14 mouse cellular contexts compared by ENCODE assay signal in genomic region chr2:10370687-10371458, GRCm38 (mm10). TPM values are rescaled to one million over a fixed set of nuclear protein-coding genes. Genes with fewer than 3 reads are reported as not detected.
DNase-seq lines count a peak whose midpoint lies in the region; ATAC-seq and TF ChIP-seq lines count a peak whose summit lies in the region.
"Had no signal": no experiment of that assay in that cellular context is flagged by ENCODE, and none has a peak within 500 bp of the region (broad histone marks: within the 10 kb centered on the region; RNA-seq: fewer than 3 reads in every experiment).

No protein-coding gene starts in this region.

- no peak overlapping the region for H3K4me2 ChIP-seq in forebrain, postnatal 0 days (ENCODE audit: low read depth)
- no peak overlapping the region for H3K4me2 ChIP-seq in forebrain, embryonic 16.5 days (ENCODE audit: low read length)
- no peak overlapping the region for H3K4me2 ChIP-seq in midbrain, embryonic 13.5 days (replicated peaks)
- H3K4me2 ChIP-seq in embryonic facial prominence, embryonic 11.5 days (ENCODE audit: low read depth, low read length): no peak overlapping the region
- H3K4me2 ChIP-seq in neural tube, embryonic 15.5 days: peak overlapping the region; percentile 96; the same call in 1 of the 2 replicates

- 2% methylated on average over 26 of the region's 26 CpGs for WGBS in forebrain, postnatal 0 days
- WGBS in forebrain, embryonic 16.5 days: 1% methylated on average over 26 of the region's 26 CpGs
- 1% methylated on average over 26 of the region's 26 CpGs for WGBS in midbrain, embryonic 10.5 days
- WGBS in midbrain, embryonic 13.5 days: 1% methylated on average over 26 of the region's 26 CpGs
- 1% methylated on average over 26 of the region's 26 CpGs for WGBS in embryonic facial prominence, embryonic 11.5 days
- WGBS in neural tube, embryonic 15.5 days: under 1% methylated on average over 26 of the region's 26 CpGs

- H3K36me3 ChIP-seq in forebrain, postnatal 0 days (ENCODE audit: insufficient read depth): no peaks in the 10 kb centered on the region
- H3K36me3 ChIP-seq in forebrain, embryonic 16.5 days (ENCODE audit: control insufficient read depth, insufficient read depth): no peaks in the 10 kb centered on the region
- H3K36me3 ChIP-seq in midbrain, embryonic 10.5 days: no peaks in the 10 kb centered on the region
- H3K36me3 ChIP-seq in midbrain, embryonic 13.5 days: no peaks in the 10 kb centered on the region
- no peaks in the 10 kb centered on the region for H3K36me3 ChIP-seq in embryonic facial prominence, embryonic 11.5 days (replicated peaks; ENCODE audit: control insufficient read depth, insufficient read depth, low read depth, low read length)
- no peaks in the 10 kb centered on the region for H3K36me3 ChIP-seq in neural tube, embryonic 15.5 days

- H3K4me1 ChIP-seq in forebrain, postnatal 0 days (ENCODE audit: insufficient read depth): peaks cover 19% of the 10 kb centered on the region
- H3K4me1 ChIP-seq in forebrain, embryonic 16.5 days (replicated peaks; ENCODE audit: control insufficient read depth, insufficient read depth, low read length): peaks cover 25% of the 10 kb centered on the region
- H3K4me1 ChIP-seq in midbrain, embryonic 10.5 days: peaks cover 33% of the 10 kb centered on the region
- H3K4me1 ChIP-seq in midbrain, embryonic 13.5 days (replicated peaks): peaks cover 27% of the 10 kb centered on the region
- no peaks in the 10 kb centered on the region for H3K4me1 ChIP-seq in embryonic facial prominence, embryonic 11.5 days (ENCODE audit: control insufficient read depth, insufficient read depth, low read length)
- H3K4me1 ChIP-seq in neural tube, embryonic 15.5 days: peaks cover 29% of the 10 kb centered on the region

- H3K9me3 ChIP-seq in forebrain, postnatal 0 days (ENCODE audit: low read length): no peaks in the 10 kb centered on the region
- no peaks in the 10 kb centered on the region for H3K9me3 ChIP-seq in forebrain, embryonic 16.5 days (ENCODE audit: control insufficient read depth, low read length)
- no peaks in the 10 kb centered on the region for H3K9me3 ChIP-seq in midbrain, embryonic 10.5 days (replicated peaks)
- no peaks in the 10 kb centered on the region for H3K9me3 ChIP-seq in midbrain, embryonic 13.5 days
- H3K9me3 ChIP-seq in embryonic facial prominence, embryonic 11.5 days (replicated peaks; ENCODE audit: control insufficient read depth, low read length): no peaks in the 10 kb centered on the region
- H3K9me3 ChIP-seq in neural tube, embryonic 15.5 days (replicated peaks): no peaks in the 10 kb centered on the region

- ATAC-seq in forebrain, postnatal 0 days: no peak
- ATAC-seq in forebrain, embryonic 16.5 days: no peak
- no peak for ATAC-seq in midbrain, embryonic 13.5 days
- ATAC-seq in embryonic facial prominence, embryonic 11.5 days (replicated peaks; ENCODE audit: insufficient number of reproducible peaks, low FRiP score, low TSS enrichment, low read depth): no peak
- no peak for ATAC-seq in neural tube, embryonic 15.5 days (ENCODE audit: low FRiP score)
- ATAC-seq: midbrain, embryonic 16.5 days had no signal

- H3K9ac ChIP-seq in forebrain, postnatal 0 days: no peak overlapping the region
- no peak overlapping the region for H3K9ac ChIP-seq in forebrain, embryonic 16.5 days (replicated peaks; ENCODE audit: low read depth, low read length)
- H3K9ac ChIP-seq in midbrain, embryonic 13.5 days (replicated peaks): no peak overlapping the region
- H3K9ac ChIP-seq in embryonic facial prominence, embryonic 11.5 days (replicated peaks; ENCODE audit: low read length): no peak overlapping the region
- no peak overlapping the region for H3K9ac ChIP-seq in neural tube, embryonic 15.5 days (replicated peaks)

- intact Hi-C loops in left cerebral cortex, postnatal 25 days (cut with DNase I): loop anchor here (5.0 kb wide), 3 partner anchors 456 to 686 kb away; partner anchors contain the start of gene Gata3

- peak; percentile 14 for DNase-seq in forebrain, postnatal 0 days
- DNase-seq in midbrain, embryonic 10.5 days (ENCODE audit: low spot score): peak; percentile 33
- DNase-seq in embryonic facial prominence, embryonic 11.5 days (ENCODE audit: low spot score): peak; percentile 17
- DNase-seq in left cerebral cortex, postnatal 25 days (ENCODE audit: low spot score in 2 of 2): no peak
- DNase-seq in spleen, postnatal 14 days (ENCODE audit: low spot score in 2 of 2): no peak
- DNase-seq: cerebellum, adult 9-10 months; kidney, adult 11 months; left cerebral cortex, postnatal 4 days; lung, adult 2 months had no signal

- peak overlapping the region; percentile 5 for H3K4me3 ChIP-seq in forebrain, postnatal 0 days (ENCODE audit: low read depth, low read length)
- no peak overlapping the region for H3K4me3 ChIP-seq in forebrain, embryonic 16.5 days (replicated peaks; ENCODE audit: low read length)
- H3K4me3 ChIP-seq in midbrain, embryonic 10.5 days: no peak overlapping the region
- H3K4me3 ChIP-seq in midbrain, embryonic 13.5 days (replicated peaks): no peak overlapping the region
- no peak overlapping the region for H3K4me3 ChIP-seq in embryonic facial prominence, embryonic 11.5 days (ENCODE audit: low read depth, low read length)
- H3K4me3 ChIP-seq in neural tube, embryonic 15.5 days (replicated peaks): no peak overlapping the region
- H3K4me3 ChIP-seq: erythroblast, embryonic 14.5 days had no signal

- no peak for TF ChIP-seq CTCF in forebrain, postnatal 0 days (IDR thresholded peaks at IDR 0.05; ENCODE audit: low read depth)

- H3K27ac ChIP-seq in forebrain, postnatal 0 days (ENCODE audit: low read depth, low read length): no peak overlapping the region
- no peak overlapping the region for H3K27ac ChIP-seq in forebrain, embryonic 16.5 days (ENCODE audit: low read length)
- H3K27ac ChIP-seq in midbrain, embryonic 10.5 days (replicated peaks): no peak overlapping the region
- no peak overlapping the region for H3K27ac ChIP-seq in midbrain, embryonic 13.5 days
- H3K27ac ChIP-seq in embryonic facial prominence, embryonic 11.5 days (replicated peaks; ENCODE audit: low read depth, low read length): no peak overlapping the region
- H3K27ac ChIP-seq in neural tube, embryonic 15.5 days (replicated peaks): no peak overlapping the region

- peaks cover 64% of the 10 kb centered on the region for H3K27me3 ChIP-seq in forebrain, postnatal 0 days (ENCODE audit: insufficient read depth, low read length)
- peaks cover 56% of the 10 kb centered on the region for H3K27me3 ChIP-seq in forebrain, embryonic 16.5 days (replicated peaks; ENCODE audit: control insufficient read depth, insufficient read depth, low read length)
- peaks cover 92% of the 10 kb centered on the region for H3K27me3 ChIP-seq in midbrain, embryonic 10.5 days (ENCODE audit: low read depth, poor library complexity, severe bottlenecking)
- H3K27me3 ChIP-seq in midbrain, embryonic 13.5 days: peaks cover 75% of the 10 kb centered on the region
- peaks cover 50% of the 10 kb centered on the region for H3K27me3 ChIP-seq in embryonic facial prominence, embryonic 11.5 days (ENCODE audit: control insufficient read depth, insufficient read depth, low read length)
- peaks cover 56% of the 10 kb centered on the region for H3K27me3 ChIP-seq in neural tube, embryonic 15.5 days (replicated peaks)

RNA-seq across cellular contexts. Expression of gene Sfmbt2, which starts 0.6 kb away (rescaled TPM):
- 4.4 and 6.4 TPM in 2 replicates for total RNA-seq in forebrain, postnatal 0 days (2014; rRNA removed)
- polyA plus RNA-seq in forebrain, postnatal 0 days (2015; fragmentation: Nextera tagmentation; extraction: Ambion mirVana): 1.6 and 2.2 TPM in 2 replicates
- polyA plus RNA-seq in forebrain, embryonic 16.5 days (2015; fragmentation: Nextera tagmentation; extraction: Ambion mirVana): 2.3 and 3.7 TPM in 2 replicates
- polyA plus RNA-seq in midbrain, embryonic 10.5 days (2016; fragmentation: Nextera tagmentation; extraction: Ambion mirVana): 1.8 and 2.0 TPM in 2 replicates
- 2.9 TPM in 2 replicates for polyA plus RNA-seq in midbrain, embryonic 13.5 days (2015; fragmentation: Nextera tagmentation; extraction: Ambion mirVana)
- polyA plus RNA-seq in embryonic facial prominence, embryonic 11.5 days (2014; fragmentation: Nextera tagmentation; extraction: Ambion mirVana): 1.0 and 1.8 TPM in 2 replicates
- 6.5 and 7.1 TPM in 2 replicates for polyA plus RNA-seq in neural tube, embryonic 15.5 days (2015; fragmentation: Nextera tagmentation; extraction: Ambion mirVana)
- total RNA-seq in left cerebral cortex, postnatal 25 days (2021): 1 to 10 TPM; 4.0 to 5.3 TPM
- polyA plus RNA-seq: erythroblast, embryonic 14.5 days had no signal

Comparison
In these comparisons a context has a peak if more than half of its experiments do, and no peak if none do; other contexts are left out.
1. DNase-seq: peak in forebrain, postnatal 0 days (single experiment), midbrain, embryonic 10.5 days (single experiment) and embryonic facial prominence, embryonic 11.5 days (single experiment); none in left cerebral cortex, postnatal 25 days (0 of 2) and spleen, postnatal 14 days (0 of 2).